Mouse (Mus musculus) hindbrain, embryonic 11.5 days (tissue): Measurements from ENCODE around the gene Bmpr1b. TPM values are rescaled to one million over a fixed set of nuclear protein-coding genes. Genes with fewer than 3 reads are reported as not detected.

ENCODE experiments used
- ATAC-seq: fragments of 200-750 bp; cut with Nextera tagmentation; 2 replicates; pipeline ENCODE4 v1.8.0; 2017; ENCODE audit warnings: mild to moderate bottlenecking, moderate TSS enrichment, moderate library complexity; ENCODE audit not compliant: low FRiP score
- DNase-seq: peaks from one replicate; pipeline ENCODE4 v3.0.0-alpha.2; 2015; ENCODE audit warnings: low spot score
- H3K27ac ChIP-seq: fragments of 300-500 bp; sonication (generic); 2 replicates; pipeline ENCODE4 v1.5.1; 2014; ENCODE audit warnings: mild to moderate bottlenecking, low read depth, low read length
- H3K27me3 ChIP-seq: fragments of 300-500 bp; sonication (generic); 2 replicates; pipeline ENCODE4 v1.6.1; 2014; ENCODE audit warnings: mild to moderate bottlenecking, low read length, moderate library complexity, mixed read lengths; ENCODE audit not compliant: control insufficient read depth, insufficient read depth
- H3K36me3 ChIP-seq: fragments of 300-500 bp; sonication (generic); 2 replicates; pipeline ENCODE4 v1.6.1; 2014; ENCODE audit warnings: mild to moderate bottlenecking, low read length, moderate library complexity, mixed read lengths; ENCODE audit not compliant: control insufficient read depth, insufficient read depth
- H3K4me1 ChIP-seq: fragments of 300-500 bp; sonication (generic); replicated peaks from 2 replicates; pipeline ENCODE4 v1.6.1; 2014; ENCODE audit warnings: low read length, mixed read lengths; ENCODE audit not compliant: control insufficient read depth, insufficient read depth
- H3K4me2 ChIP-seq: fragments of 300-500 bp; sonication (generic); replicated peaks from 2 replicates; pipeline ENCODE4 v1.6.1; 2014; ENCODE audit warnings: mild to moderate bottlenecking, low read depth, low read length
- H3K4me3 ChIP-seq: fragments of 300-500 bp; sonication (generic); 2 replicates; pipeline ENCODE4 v1.5.1; 2014; ENCODE audit warnings: low read depth, low read length
- H3K9ac ChIP-seq: fragments of 300-500 bp; sonication (generic); 2 replicates; pipeline ENCODE4 v1.6.1; 2014; ENCODE audit warnings: low read depth, low read length
- H3K9me3 ChIP-seq: fragments of 300-500 bp; sonication (generic); 2 replicates; pipeline ENCODE4 v1.6.1; 2016; ENCODE audit warnings: low read length; ENCODE audit not compliant: control insufficient read depth
- WGBS: fragments of 180-500 bp; shearing (Covaris S2); extraction: QIAGEN DNeasy Blood & Tissue Kit; methylation state at CpG from one replicate; pipeline ENCODE4 v1.1.7; 2014; 5-methylcytosine and 5-hydroxymethylcytosine counted together
- polyA plus RNA-seq: library from polyadenylated mRNA; unstranded; fragments of >200 nt; fragmentation: Nextera tagmentation; extraction: Ambion mirVana; gene quantifications from 2 replicates; pipeline ENCODE4 v1.2.1, GENCODE M21; 2014

Bmpr1b gene
- polyA plus RNA-seq, 1 experiment from 2014 or later = 11.0 TPM

DNA sequence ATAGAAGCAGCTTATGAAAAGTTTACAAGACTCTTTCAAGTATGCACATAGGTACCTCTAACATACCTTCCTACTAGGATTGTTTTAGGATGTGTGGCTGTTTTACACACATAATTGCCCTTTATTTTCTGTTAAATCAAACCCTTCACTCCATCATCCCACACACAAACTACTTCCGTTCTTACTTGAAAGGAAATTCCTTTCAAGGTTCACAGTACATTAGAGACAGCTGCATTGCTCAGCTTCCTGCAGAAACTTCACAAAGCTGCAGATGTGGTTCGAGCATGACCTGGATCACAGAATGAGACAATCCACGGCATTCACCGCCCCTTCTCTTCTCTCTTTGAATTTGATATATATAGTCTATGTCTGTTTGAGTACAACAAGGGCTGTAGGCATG is 248.1 kb downstream of the Bmpr1b start:
- no peak for DNase-seq
- Histone ChIP-seq H3K27ac (no peak overlapping the region), H3K4me2 (no peak overlapping the region), H3K9ac (no peak overlapping the region), H3K4me3 (no peak overlapping the region), H3K36me3 (no peaks in the 10 kb centered on the region), H3K9me3 (no peaks in the 10 kb centered on the region), H3K4me1 (no peaks in the 10 kb centered on the region), H3K27me3 (no peaks in the 10 kb centered on the region)
- WGBS = 39% methylated on average over 4 of the region's 4 CpGs
- ATAC-seq = no peak

DNA sequence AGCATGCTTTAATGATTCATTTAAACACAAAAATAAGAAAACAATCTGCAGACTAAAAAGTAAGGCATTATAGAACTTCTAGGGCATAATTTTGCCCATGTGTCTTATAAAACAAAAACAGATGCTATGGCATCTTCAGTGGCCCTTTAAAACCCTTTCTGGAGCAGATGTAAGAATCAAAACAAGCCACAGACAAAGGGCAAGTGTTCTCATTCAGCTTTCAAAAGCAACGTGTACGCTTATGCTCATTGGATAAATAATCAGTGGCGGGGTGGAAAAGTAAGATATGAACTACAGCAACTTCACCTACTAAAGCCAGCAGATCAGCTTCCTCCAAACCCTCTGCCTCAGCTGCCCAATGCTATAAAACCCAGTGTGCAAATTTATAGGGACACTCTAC is 249.6 kb downstream of the Bmpr1b start:
- H3K9me3 ChIP-seq = no peaks in the 10 kb centered on the region
- H3K4me3 ChIP-seq = no peak overlapping the region
- H3K27ac ChIP-seq = no peak overlapping the region
- no peak for DNase-seq
- H3K36me3 ChIP-seq = no peaks in the 10 kb centered on the region
- no peak overlapping the region for H3K4me2 ChIP-seq
- 51% methylated on average over 3 of the region's 3 CpGs for WGBS
- H3K27me3 ChIP-seq = no peaks in the 10 kb centered on the region
- no peak overlapping the region for H3K9ac ChIP-seq
- no peak for ATAC-seq
- no peaks in the 10 kb centered on the region for H3K4me1 ChIP-seq

GRCm38 (mm10) chr3:141917166-141917565 is 252.1 kb downstream of the Bmpr1b start:
- Histone ChIP-seq H3K4me2 (no peak overlapping the region), H3K9ac (no peak overlapping the region), H3K36me3 (no peaks in the 10 kb centered on the region), H3K27me3 (no peaks in the 10 kb centered on the region), H3K4me1 (no peaks in the 10 kb centered on the region), H3K4me3 (no peak overlapping the region), H3K27ac (no peak overlapping the region), H3K9me3 (no peaks in the 10 kb centered on the region)
- ATAC-seq (no peak), DNase-seq (no peak)
- WGBS = 86% methylated on average over 4 of the region's 4 CpGs

GRCm38 (mm10) chr3:141915995-141916394 is 253.2 kb downstream of the Bmpr1b start:
- no peak for DNase-seq
- Histone ChIP-seq H3K4me2 (no peak overlapping the region), H3K9ac (no peak overlapping the region), H3K27ac (no peak overlapping the region), H3K27me3 (no peaks in the 10 kb centered on the region), H3K4me3 (no peak overlapping the region), H3K9me3 (no peaks in the 10 kb centered on the region), H3K4me1 (no peaks in the 10 kb centered on the region), H3K36me3 (no peaks in the 10 kb centered on the region)
- ATAC-seq = no peak
- 89% methylated on average over 3 of the region's 3 CpGs for WGBS

DNA sequence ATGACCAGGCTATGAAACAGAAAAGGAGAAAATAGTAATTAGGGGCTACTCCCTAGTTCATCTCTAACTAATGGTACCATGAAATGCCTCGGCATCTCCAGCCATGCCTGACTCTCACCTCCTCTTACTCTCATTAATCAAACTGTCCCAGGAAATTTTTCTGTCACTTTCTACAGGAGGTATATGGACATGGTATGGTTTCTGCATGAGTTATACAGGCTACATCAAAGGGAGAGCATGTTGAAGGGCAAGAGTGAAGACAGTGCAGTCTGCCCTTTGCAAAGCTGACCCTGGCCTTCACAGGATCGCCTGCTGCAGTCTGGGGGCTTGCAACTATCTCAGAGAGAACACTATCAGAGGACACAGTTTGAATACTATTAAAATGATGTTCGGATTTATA is 254.6 kb downstream of the Bmpr1b start:
- 77% methylated on average over 3 of the region's 3 CpGs for WGBS
- Histone ChIP-seq H3K4me3 (no peak overlapping the region), H3K9ac (no peak overlapping the region), H3K4me2 (no peak overlapping the region), H3K27ac (no peak overlapping the region), H3K9me3 (no peaks in the 10 kb centered on the region), H3K27me3 (no peaks in the 10 kb centered on the region), H3K36me3 (no peaks in the 10 kb centered on the region), H3K4me1 (no peaks in the 10 kb centered on the region)
- ATAC-seq = no peak
- no peak for DNase-seq

DNA sequence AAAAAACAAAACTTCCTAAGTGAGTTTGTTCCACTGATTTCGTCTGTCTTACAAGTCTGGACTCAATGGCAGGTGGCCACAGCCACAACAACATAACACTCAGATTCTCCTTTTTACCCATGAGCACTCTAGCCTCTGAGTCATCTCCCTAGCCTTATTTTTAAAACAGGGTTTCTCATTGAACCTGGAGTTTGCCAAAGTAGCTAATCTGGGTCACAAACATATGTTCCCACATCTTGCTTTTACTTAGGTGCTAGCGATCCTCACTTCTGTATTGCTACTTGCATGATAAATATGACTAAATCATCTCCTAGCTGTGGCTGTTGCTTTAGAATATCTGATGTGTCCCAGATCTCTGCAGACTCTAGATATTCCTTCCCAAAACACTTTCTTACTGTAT is 260.1 kb downstream of the Bmpr1b start:
- DNase-seq (no peak), ATAC-seq (no peak)
- no peak overlapping the region for H3K4me3 ChIP-seq
- no peaks in the 10 kb centered on the region for H3K27me3 ChIP-seq
- no peak overlapping the region for H3K9ac ChIP-seq
- no peaks in the 10 kb centered on the region for H3K4me1 ChIP-seq
- 95% methylated on average over 2 of the region's 2 CpGs for WGBS
- no peak overlapping the region for H3K4me2 ChIP-seq
- H3K36me3 ChIP-seq = no peaks in the 10 kb centered on the region
- no peak overlapping the region for H3K27ac ChIP-seq
- H3K9me3 ChIP-seq = no peaks in the 10 kb centered on the region

- no peaks in the 10 kb centered on the region for H3K36me3 ChIP-seq
These were observed 263.2 kb downstream of the Bmpr1b start for GRCm38 (mm10) chr3:141905903-141906623.

DNA sequence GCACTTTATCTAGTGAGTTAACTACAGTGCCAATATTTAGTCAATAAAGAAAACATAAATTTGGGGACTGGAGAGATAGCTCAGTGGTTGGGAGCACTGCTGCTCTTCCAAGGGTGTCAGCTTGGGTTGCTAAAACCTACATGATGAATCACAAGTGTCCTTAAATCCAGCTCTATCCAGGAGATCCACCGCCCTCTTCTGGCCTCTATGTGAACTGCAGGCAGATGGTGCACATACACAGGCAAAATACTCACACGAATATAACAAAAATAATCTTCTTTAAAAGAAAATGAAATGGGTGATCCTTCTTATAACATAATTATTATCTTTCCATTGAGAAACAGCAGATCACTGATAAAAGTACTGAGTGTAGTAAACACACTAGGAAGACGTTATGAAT is 268.9 kb downstream of the Bmpr1b start:
- no peak overlapping the region for H3K4me3 ChIP-seq
- no peak overlapping the region for H3K4me2 ChIP-seq
- 90% methylated on average over 3 of the region's 3 CpGs for WGBS
- no peaks in the 10 kb centered on the region for H3K36me3 ChIP-seq
- H3K27ac ChIP-seq = no peak overlapping the region
- no peak overlapping the region for H3K9ac ChIP-seq
- H3K27me3 ChIP-seq = no peaks in the 10 kb centered on the region
- no peaks in the 10 kb centered on the region for H3K9me3 ChIP-seq
- ATAC-seq = no peak
- H3K4me1 ChIP-seq = no peaks in the 10 kb centered on the region
- no peak for DNase-seq

More at GRCm38 (mm10) chr3:141905903-141906623, 263.2 kb downstream of the Bmpr1b start:
- H3K27me3 ChIP-seq = no peaks in the 10 kb centered on the region
- DNase-seq (no peak), ATAC-seq (no peak)
- H3K4me1 ChIP-seq = no peaks in the 10 kb centered on the region
- no peak overlapping the region for H3K27ac ChIP-seq
- no peak overlapping the region for H3K4me2 ChIP-seq
- WGBS = 65% methylated on average over 6 of the region's 6 CpGs
- H3K9me3 ChIP-seq = no peaks in the 10 kb centered on the region
- H3K4me3 ChIP-seq = no peak overlapping the region
- no peak overlapping the region for H3K9ac ChIP-seq

- H3K27ac ChIP-seq = no peak overlapping the region
- no peak overlapping the region for H3K9ac ChIP-seq
- 88% methylated on average over 2 of the region's 2 CpGs for WGBS
- no peaks in the 10 kb centered on the region for H3K9me3 ChIP-seq
- no peak for ATAC-seq
- H3K4me1 ChIP-seq = no peaks in the 10 kb centered on the region
- no peak overlapping the region for H3K4me2 ChIP-seq
- no peaks in the 10 kb centered on the region for H3K27me3 ChIP-seq
- no peak overlapping the region for H3K4me3 ChIP-seq
- no peaks in the 10 kb centered on the region for H3K36me3 ChIP-seq
- DNase-seq = no peak
These were observed 269.7 kb downstream of the Bmpr1b start for GRCm38 (mm10) chr3:141899521-141899920.
